Mouse (Mus musculus): ENCODE measurements around the gene Olfr1123. TPM values are rescaled to one million over a fixed set of nuclear protein-coding genes. Genes with fewer than 3 reads are reported as not detected.
"Not testable (repeated sequence)": the region's sequence is repeated elsewhere in the genome, so short reads cannot be mapped to it uniquely, and the experiment has no call there.

Olfr1123 gene
- total RNA-seq (2012; rRNA removed): not detected in 2 replicates

DNA sequence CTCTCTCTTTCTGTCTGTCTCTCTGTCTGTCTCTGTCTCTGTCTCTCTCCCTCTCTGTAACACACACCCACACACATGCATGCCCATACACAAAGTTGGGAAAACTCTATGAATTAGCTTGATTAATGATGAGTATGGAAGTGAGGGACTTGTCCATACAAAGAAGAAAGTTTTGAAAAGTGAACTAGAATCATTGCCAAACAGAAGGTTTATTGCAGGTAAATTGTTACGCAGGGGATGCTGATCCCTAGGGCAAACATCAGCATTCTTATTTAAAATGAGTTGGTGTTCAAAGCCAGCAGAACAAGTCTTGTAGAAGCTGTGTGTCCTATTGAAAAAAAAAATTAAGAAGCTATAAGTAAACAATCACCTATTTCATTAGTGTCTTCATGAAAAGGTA is at the start of gene Olfr1123:
Olfr1123 (plus strand) TSS at position 301 of the 400 bp plus-strand sequence.
- DNase-seq (ENCODE audit: low read depth, low spot score): no peak

GRCm38 (mm10) chr2:87369595-87369994 is 46.8 kb upstream of the Olfr1123 start, which contains the start of gene Olfr1121:
Gene Olfr1121 (plus strand): TSS chr2:87369895.
- H3K36me3 ChIP-seq (ENCODE audit: control insufficient read depth, insufficient read depth, low read length, poor library complexity, severe bottlenecking): no peaks in the 10 kb centered on the region
- no peaks in the 10 kb centered on the region for H3K9me3 ChIP-seq (ENCODE audit: control insufficient read depth, insufficient read depth, low read depth, low read length)
- no peak for DNase-seq (ENCODE audit: low read depth, low spot score)
- H3K9ac ChIP-seq (ENCODE audit: insufficient read depth, low read depth, low read length, poor library complexity, severe bottlenecking): no peak within 1 kb of the TSS
- TF ChIP-seq ZNF384 (IDR thresholded peaks at IDR 0.05; ENCODE audit: low read depth, low read length) (no peak), MAFK (IDR thresholded peaks at IDR 0.05; ENCODE audit: insufficient read depth, low read depth, low read length) (no peak), HCFC1 (IDR thresholded peaks at IDR 0.05; ENCODE audit: borderline replicate concordance, insufficient read depth, low read length) (no peak), ZC3H11A (IDR thresholded peaks at IDR 0.05; ENCODE audit: borderline replicate concordance, low read depth, low read length) (no peak), CHD2 (IDR thresholded peaks at IDR 0.05; ENCODE audit: low read depth, low read length) (no peak)
- H3K4me3 ChIP-seq (ENCODE audit: insufficient read depth in 1 of 2, low read depth in 1 of 2, low read length in 2 of 2, poor library complexity in 1 of 2, severe bottlenecking in 1 of 2): no peak within 1 kb of the TSS
- in situ Hi-C loops (cut with MboI; ENCODE audit: low sequenced_read_pairs in 2 of 2, unreplicated experiment in 2 of 2): no loop called here
- no peaks in the 10 kb centered on the region for H3K4me1 ChIP-seq (ENCODE audit: control insufficient read depth in 2 of 2, insufficient read depth in 2 of 2, low read length in 2 of 2, poor library complexity in 1 of 2)
- no peak within 1 kb of the TSS for H3K27ac ChIP-seq (ENCODE audit: insufficient read depth, low read depth, low read length, poor library complexity, severe bottlenecking)

More for the DNA sequence above, at the start of gene Olfr1123:
- no peak for TF ChIP-seq ZC3H11A (IDR thresholded peaks at IDR 0.05; ENCODE audit: borderline replicate concordance, low read depth, low read length)
- Histone ChIP-seq H3K9me3 (ENCODE audit: control insufficient read depth, insufficient read depth, low read depth, low read length) (no peaks in the 10 kb centered on the region), H3K27ac (ENCODE audit: insufficient read depth, low read depth, low read length, poor library complexity, severe bottlenecking) (no peak within 1 kb of the TSS), H3K4me3 (ENCODE audit: insufficient read depth in 1 of 2, low read depth in 1 of 2, low read length in 2 of 2, poor library complexity in 1 of 2, severe bottlenecking in 1 of 2) (no peak within 1 kb of the TSS), H3K9ac (ENCODE audit: insufficient read depth, low read depth, low read length, poor library complexity, severe bottlenecking) (no peak within 1 kb of the TSS), H3K36me3 (ENCODE audit: control insufficient read depth, insufficient read depth, low read length, poor library complexity, severe bottlenecking) (no peaks in the 10 kb centered on the region), H3K4me1 (ENCODE audit: control insufficient read depth in 2 of 2, insufficient read depth in 2 of 2, low read length in 2 of 2, poor library complexity in 1 of 2) (no peaks in the 10 kb centered on the region)
- in situ Hi-C loops (cut with MboI; ENCODE audit: low sequenced_read_pairs in 2 of 2, unreplicated experiment in 2 of 2): no loop called here

GRCm38 (mm10) chr2:87371726-87372125 is 44.7 kb upstream of the Olfr1123 start:
- Histone ChIP-seq H3K36me3 (ENCODE audit: control insufficient read depth, insufficient read depth, low read length, poor library complexity, severe bottlenecking) (no peaks in the 10 kb centered on the region), H3K27ac (ENCODE audit: insufficient read depth, low read depth, low read length, poor library complexity, severe bottlenecking) (no peak overlapping the region), H3K9ac (ENCODE audit: insufficient read depth, low read depth, low read length, poor library complexity, severe bottlenecking) (no peak overlapping the region), H3K9me3 (ENCODE audit: control insufficient read depth, insufficient read depth, low read depth, low read length) (no peaks in the 10 kb centered on the region), H3K4me1 (ENCODE audit: control insufficient read depth in 2 of 2, insufficient read depth in 2 of 2, low read length in 2 of 2, poor library complexity in 1 of 2) (no peaks in the 10 kb centered on the region), H3K4me3 (ENCODE audit: insufficient read depth in 1 of 2, low read depth in 1 of 2, low read length in 2 of 2, poor library complexity in 1 of 2, severe bottlenecking in 1 of 2) (no peak overlapping the region)
- DNase-seq (ENCODE audit: low read depth, low spot score): no peak
- in situ Hi-C loops (cut with MboI; ENCODE audit: low sequenced_read_pairs in 2 of 2, unreplicated experiment in 2 of 2): no loop called here
- TF ChIP-seq HCFC1 (IDR thresholded peaks at IDR 0.05; ENCODE audit: borderline replicate concordance, insufficient read depth, low read length) (no peak), CHD2 (IDR thresholded peaks at IDR 0.05; ENCODE audit: low read depth, low read length) (no peak), ZC3H11A (IDR thresholded peaks at IDR 0.05; ENCODE audit: borderline replicate concordance, low read depth, low read length) (no peak), ZNF384 (IDR thresholded peaks at IDR 0.05; ENCODE audit: low read depth, low read length) (no peak), MAFK (IDR thresholded peaks at IDR 0.05; ENCODE audit: insufficient read depth, low read depth, low read length) (no peak)

DNA sequence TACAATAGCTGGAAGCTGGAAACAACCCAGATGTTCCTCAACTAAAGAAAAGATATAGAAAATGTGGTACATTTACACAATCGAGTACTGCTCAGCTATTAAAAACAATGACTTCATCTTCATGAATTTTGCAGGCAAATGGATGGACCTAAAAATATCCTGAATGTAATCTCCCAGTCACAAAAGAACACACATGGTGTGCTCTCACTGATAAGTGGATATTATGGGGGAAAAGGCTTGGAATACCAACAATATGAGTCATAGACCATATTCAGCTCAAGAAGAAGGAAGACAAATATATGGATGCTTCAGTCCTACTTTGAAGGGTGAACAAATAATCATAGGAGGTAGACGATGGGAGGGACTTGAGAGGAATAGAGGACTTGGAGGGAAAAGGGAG is 32.5 kb upstream of the Olfr1123 start:
- Histone ChIP-seq H3K4me3 (ENCODE audit: insufficient read depth in 1 of 2, low read depth in 1 of 2, low read length in 2 of 2, poor library complexity in 1 of 2, severe bottlenecking in 1 of 2) (no peak overlapping the region), H3K9ac (ENCODE audit: insufficient read depth, low read depth, low read length, poor library complexity, severe bottlenecking) (no peak overlapping the region), H3K4me1 (ENCODE audit: control insufficient read depth in 2 of 2, insufficient read depth in 2 of 2, low read length in 2 of 2, poor library complexity in 1 of 2) (no peaks in the 10 kb centered on the region), H3K36me3 (ENCODE audit: control insufficient read depth, insufficient read depth, low read length, poor library complexity, severe bottlenecking) (no peaks in the 10 kb centered on the region), H3K27ac (ENCODE audit: insufficient read depth, low read depth, low read length, poor library complexity, severe bottlenecking) (no peak overlapping the region), H3K9me3 (ENCODE audit: control insufficient read depth, insufficient read depth, low read depth, low read length) (no peaks in the 10 kb centered on the region)
- DNase-seq (ENCODE audit: low read depth, low spot score): no peak
- TF ChIP-seq MAFK (IDR thresholded peaks at IDR 0.05; ENCODE audit: insufficient read depth, low read depth, low read length): no peak
- in situ Hi-C loops (cut with MboI; ENCODE audit: low sequenced_read_pairs in 2 of 2, unreplicated experiment in 2 of 2): no loop called here

- H3K36me3 ChIP-seq (ENCODE audit: control insufficient read depth, insufficient read depth, low read length, poor library complexity, severe bottlenecking): no peaks in the 10 kb centered on the region
- in situ Hi-C loops (cut with MboI; ENCODE audit: low sequenced_read_pairs in 2 of 2, unreplicated experiment in 2 of 2): no loop called here
- no peak for TF ChIP-seq CHD2 (IDR thresholded peaks at IDR 0.05; ENCODE audit: low read depth, low read length)
- no peak for TF ChIP-seq HCFC1 (IDR thresholded peaks at IDR 0.05; ENCODE audit: borderline replicate concordance, insufficient read depth, low read length)
- no peak for TF ChIP-seq ZNF384 (IDR thresholded peaks at IDR 0.05; ENCODE audit: low read depth, low read length)
- TF ChIP-seq MAFK (IDR thresholded peaks at IDR 0.05; ENCODE audit: insufficient read depth, low read depth, low read length): no peak
- no peak for TF ChIP-seq ZC3H11A (IDR thresholded peaks at IDR 0.05; ENCODE audit: borderline replicate concordance, low read depth, low read length)
- no peaks in the 10 kb centered on the region for H3K4me1 ChIP-seq (ENCODE audit: control insufficient read depth in 2 of 2, insufficient read depth in 2 of 2, low read length in 2 of 2, poor library complexity in 1 of 2)
- no peak within 1 kb of the TSS for H3K4me3 ChIP-seq (ENCODE audit: insufficient read depth in 1 of 2, low read depth in 1 of 2, low read length in 2 of 2, poor library complexity in 1 of 2, severe bottlenecking in 1 of 2)
- no peak within 1 kb of the TSS for H3K9ac ChIP-seq (ENCODE audit: insufficient read depth, low read depth, low read length, poor library complexity, severe bottlenecking)
- no peak within 1 kb of the TSS for H3K27ac ChIP-seq (ENCODE audit: insufficient read depth, low read depth, low read length, poor library complexity, severe bottlenecking)
- H3K9me3 ChIP-seq (ENCODE audit: control insufficient read depth, insufficient read depth, low read depth, low read length): no peaks in the 10 kb centered on the region
- DNase-seq (ENCODE audit: low read depth, low spot score): no peak
These were observed 30.9 kb upstream of the Olfr1123 start, which contains the start of gene Olfr1122 for GRCm38 (mm10) chr2:87385549-87385948. Gene Olfr1122 (plus strand): TSS chr2:87385849.

DNA sequence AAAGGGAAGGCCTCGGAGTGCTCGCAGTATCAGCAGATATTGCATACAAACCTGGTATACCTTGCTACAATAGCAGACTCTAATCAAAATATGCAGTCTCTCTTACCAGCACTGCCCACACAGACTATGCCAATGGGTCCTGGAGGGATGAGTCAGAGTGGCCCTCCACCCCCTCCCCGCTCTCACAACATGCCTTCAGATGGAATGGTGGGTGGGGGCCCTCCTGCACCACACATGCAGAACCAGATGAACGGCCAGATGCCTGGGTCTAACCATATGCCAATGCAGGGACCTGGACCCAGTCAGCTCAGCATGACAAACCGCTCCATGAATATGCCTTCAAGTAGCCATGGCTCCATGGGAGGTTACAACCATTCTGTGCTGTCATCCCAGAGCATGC is 22.8 kb upstream of the Olfr1123 start:
- H3K36me3 ChIP-seq (ENCODE audit: control insufficient read depth, insufficient read depth, low read length, poor library complexity, severe bottlenecking); H3K4me1 ChIP-seq (ENCODE audit: control insufficient read depth in 2 of 2, insufficient read depth in 2 of 2, low read length in 2 of 2, poor library complexity in 1 of 2); DNase-seq (ENCODE audit: low read depth, low spot score); H3K9me3 ChIP-seq (ENCODE audit: control insufficient read depth, insufficient read depth, low read depth, low read length); H3K4me3 ChIP-seq (ENCODE audit: insufficient read depth in 1 of 2, low read depth in 1 of 2, low read length in 2 of 2, poor library complexity in 1 of 2, severe bottlenecking in 1 of 2); H3K9ac ChIP-seq (ENCODE audit: insufficient read depth, low read depth, low read length, poor library complexity, severe bottlenecking); in situ Hi-C loops (cut with MboI; ENCODE audit: low sequenced_read_pairs in 2 of 2, unreplicated experiment in 2 of 2); H3K27ac ChIP-seq (ENCODE audit: insufficient read depth, low read depth, low read length, poor library complexity, severe bottlenecking): not testable (repeated sequence)

DNA sequence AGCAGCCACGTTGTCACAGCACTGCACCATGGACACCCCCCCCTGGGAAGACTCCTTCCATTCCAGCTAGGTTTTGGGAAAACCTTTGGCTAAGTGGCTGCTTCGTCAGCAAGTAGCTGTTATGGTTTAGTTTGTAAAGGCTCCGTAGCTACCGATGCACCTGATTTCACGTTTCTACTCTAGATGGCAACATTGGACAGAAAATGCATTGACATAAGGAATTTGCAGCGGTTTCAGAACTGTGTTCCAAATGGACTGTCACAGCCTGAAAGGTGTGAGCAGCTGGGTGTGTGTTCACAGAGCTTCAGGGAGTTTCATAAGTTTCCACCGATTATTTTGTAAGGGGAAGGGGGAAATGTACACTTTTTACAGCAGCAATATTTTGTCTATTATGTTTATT is 21.7 kb upstream of the Olfr1123 start:
- H3K27ac ChIP-seq (ENCODE audit: insufficient read depth, low read depth, low read length, poor library complexity, severe bottlenecking); H3K4me3 ChIP-seq (ENCODE audit: insufficient read depth in 1 of 2, low read depth in 1 of 2, low read length in 2 of 2, poor library complexity in 1 of 2, severe bottlenecking in 1 of 2); DNase-seq (ENCODE audit: low read depth, low spot score); in situ Hi-C loops (cut with MboI; ENCODE audit: low sequenced_read_pairs in 2 of 2, unreplicated experiment in 2 of 2); H3K9ac ChIP-seq (ENCODE audit: insufficient read depth, low read depth, low read length, poor library complexity, severe bottlenecking); H3K4me1 ChIP-seq (ENCODE audit: control insufficient read depth in 2 of 2, insufficient read depth in 2 of 2, low read length in 2 of 2, poor library complexity in 1 of 2); H3K9me3 ChIP-seq (ENCODE audit: control insufficient read depth, insufficient read depth, low read depth, low read length); H3K36me3 ChIP-seq (ENCODE audit: control insufficient read depth, insufficient read depth, low read length, poor library complexity, severe bottlenecking): not testable (repeated sequence)

All from ES-E14 (cell line).